Mouse (Mus musculus) kidney, postnatal 36 days (tissue): ENCODE measurements at regions not wholly inside any gene's neighbourhood (a gene's known extent, or its start where the extent isn't known, plus 50 kb on each side); places are given as distances from the start of the nearest gene placed in this dataset.
A peak's percentile ranks its signal among the peaks of the same experiment; 100 is the strongest.
"Not testable (repeated sequence)": the region's sequence is repeated elsewhere in the genome, so short reads cannot be mapped to it uniquely, and the experiment has no call there.

Experiments used
- DNase-seq, 2 experiments: peaks; one replicate each; pipeline ENCODE4 v3.0.0; 2021 to 2022; ENCODE audit warnings: mixed read lengths in 2 of 2

GRCm38 (mm10) chr3:22285904-22286303 lies 209.5 kb downstream of the Tbl1xr1 start:
- DNase-seq: no peak

- DNase-seq: no peak
These were observed 217.0 kb downstream of the Tbl1xr1 start for GRCm38 (mm10) chr3:22293466-22293865.

- DNase-seq: not testable (repeated sequence)
These were observed 217.6 kb downstream of the Tbl1xr1 start for GRCm38 (mm10) chr3:22294081-22294480.

GRCm38 (mm10) chr3:22296925-22297324 lies 220.5 kb downstream of the Tbl1xr1 start:
- DNase-seq: not testable (repeated sequence)

GRCm38 (mm10) chr3:22297831-22298230 lies 221.4 kb downstream of the Tbl1xr1 start:
- not testable (repeated sequence) for DNase-seq

GRCm38 (mm10) chr3:22300553-22300952 lies 224.1 kb downstream of the Tbl1xr1 start:
- DNase-seq: no peak

- DNase-seq: no peak
These were observed 225.6 kb downstream of the Tbl1xr1 start for GRCm38 (mm10) chr3:22301991-22302517.

GRCm38 (mm10) chr3:22304145-22304544 lies 227.7 kb downstream of the Tbl1xr1 start:
- DNase-seq: no peak

GRCm38 (mm10) chr3:22306624-22307023 lies 230.2 kb downstream of the Tbl1xr1 start:
- DNase-seq: peak; percentile 12 to 34

GRCm38 (mm10) chr3:22308962-22309361 lies 232.5 kb downstream of the Tbl1xr1 start:
- DNase-seq: peak; percentile 44 to 81

- DNase-seq: no peak
These were observed 240.2 kb downstream of the Tbl1xr1 start for GRCm38 (mm10) chr3:22316466-22317185.

GRCm38 (mm10) chr3:22320425-22320824 lies 244.0 kb downstream of the Tbl1xr1 start:
- DNase-seq: not testable (repeated sequence)

- DNase-seq: no peak
These were observed 254.8 kb downstream of the Tbl1xr1 start for GRCm38 (mm10) chr3:22331240-22331639.
